8 mouse cellular contexts compared by ENCODE assay signal in the genomic region with DNA sequence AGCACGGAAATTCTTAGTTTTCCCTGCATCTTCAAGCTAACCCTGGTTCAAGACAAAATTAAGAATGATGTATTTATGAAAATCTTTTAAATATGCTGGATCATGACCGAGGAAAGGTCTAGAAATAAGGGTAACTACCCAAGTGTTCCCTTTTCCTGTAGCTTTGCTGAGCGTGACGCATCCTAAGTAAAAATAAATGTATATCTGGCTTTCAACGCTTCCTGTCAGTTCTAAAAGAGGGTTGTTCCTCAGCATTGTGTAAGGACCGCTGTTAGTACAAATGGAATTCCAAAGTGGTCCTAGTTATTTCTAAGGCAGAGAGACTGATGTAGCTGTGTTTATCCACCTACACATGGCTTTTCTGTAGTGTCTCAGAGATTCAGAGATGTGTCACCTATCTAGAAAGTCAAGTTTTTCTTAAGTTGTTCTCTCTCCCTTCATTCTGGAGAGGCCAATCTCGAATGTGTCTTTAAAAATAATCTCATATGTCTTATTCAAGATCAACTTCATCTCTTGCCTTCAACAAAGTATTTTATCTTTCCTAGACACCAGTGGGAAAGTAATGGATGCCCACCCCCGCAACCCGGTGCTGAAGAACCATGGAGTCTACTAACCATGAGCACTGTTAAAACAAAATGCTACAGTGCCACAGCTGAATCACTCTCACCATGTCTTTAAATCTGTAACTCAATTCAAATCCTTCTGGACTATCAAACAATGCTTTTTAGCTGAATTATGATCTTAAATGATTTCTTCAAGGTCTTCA. TPM values are rescaled to one million over a fixed set of nuclear protein-coding genes. Genes with fewer than 3 reads are reported as not detected.
DNase-seq lines count a peak whose midpoint lies in the region; ATAC-seq and TF ChIP-seq lines count a peak whose summit lies in the region.

No protein-coding gene starts in this region.

- TF ChIP-seq EP300 in stomach, postnatal 0 days (optimal IDR thresholded peaks at IDR 0.05) = no peak

- H3K27ac ChIP-seq in gastrocnemius, adult 2 months = peak overlapping the region; percentile 100
- H3K27ac ChIP-seq in midbrain, embryonic 11.5 days (ENCODE audit: low read depth, low read length) = no peak overlapping the region
- H3K27ac ChIP-seq in midbrain, embryonic 15.5 days = no peak overlapping the region
- peak overlapping the region; percentile 41; the same call in 1 of the 2 replicates for H3K27ac ChIP-seq in limb, embryonic 12.5 days
- H3K27ac ChIP-seq in stomach, postnatal 0 days (replicated peaks) = peak overlapping the region; percentile 100

- intact Hi-C loops in gastrocnemius, adult 2 months (cut with DNase I) = loop anchor here (2.0 to 10.0 kb wide), 3 partner anchors 13 to 90 kb away; no protein-coding TSS in a partner anchor

- H3K4me1 ChIP-seq in midbrain, embryonic 11.5 days (ENCODE audit: control insufficient read depth, insufficient read depth, low read length) = peaks cover 16% of the 10 kb centered on the region; the same call in 1 of the 2 replicates
- H3K4me1 ChIP-seq in midbrain, embryonic 15.5 days = peaks cover 25% of the 10 kb centered on the region
- peaks cover 48% of the 10 kb centered on the region for H3K4me1 ChIP-seq in limb, embryonic 12.5 days (replicated peaks)
- no peaks in the 10 kb centered on the region; the same call in 1 of the 2 replicates for H3K4me1 ChIP-seq in stomach, postnatal 0 days (replicated peaks; ENCODE audit: control insufficient read depth, insufficient read depth)

- peak overlapping the region; percentile 76; the same call in 1 of the 2 replicates for H3K4me2 ChIP-seq in midbrain, embryonic 11.5 days
- H3K4me2 ChIP-seq in midbrain, embryonic 15.5 days = no peak overlapping the region
- H3K4me2 ChIP-seq in limb, embryonic 12.5 days = peak overlapping the region; percentile 76
- peak overlapping the region; percentile 79 for H3K4me2 ChIP-seq in stomach, postnatal 0 days (replicated peaks; ENCODE audit: low read depth)

- ATAC-seq in midbrain, embryonic 11.5 days (ENCODE audit: low FRiP score) = no peak
- no peak for ATAC-seq in midbrain, embryonic 15.5 days (replicated peaks)
- no peak for ATAC-seq in limb, embryonic 12.5 days (ENCODE audit: insufficient number of reproducible peaks, insufficient read depth, low FRiP score, low TSS enrichment, low read depth)
- no peak for ATAC-seq in stomach, postnatal 0 days (ENCODE audit: low FRiP score, low TSS enrichment)

- H3K4me3 ChIP-seq in gastrocnemius, adult 2 months = peak overlapping the region; percentile 75
- H3K4me3 ChIP-seq in midbrain, embryonic 11.5 days (ENCODE audit: low read depth, low read length) = no peak overlapping the region
- no peak overlapping the region for H3K4me3 ChIP-seq in midbrain, embryonic 15.5 days
- H3K4me3 ChIP-seq in limb, embryonic 12.5 days (replicated peaks) = peak overlapping the region; percentile 84
- H3K4me3 ChIP-seq in stomach, postnatal 0 days (ENCODE audit: low read depth, low read length) = peak overlapping the region; percentile 85

- no peak for DNase-seq in gastrocnemius, adult 2 months
- DNase-seq in gastrocnemius, postnatal 10 days = no peak
- DNase-seq in midbrain, embryonic 11.5 days (ENCODE audit: low spot score, missing footprints) = no peak
- no peak for DNase-seq in stomach, postnatal 0 days (ENCODE audit: low spot score)
- no peak for DNase-seq in left cerebral cortex, adult 9 months (ENCODE audit: low spot score in 2 of 2)
- DNase-seq in cerebellum, postnatal 25 days = no peak

- no peak overlapping the region for H3K9ac ChIP-seq in midbrain, embryonic 11.5 days (ENCODE audit: low read length)
- H3K9ac ChIP-seq in midbrain, embryonic 15.5 days = no peak overlapping the region
- no peak overlapping the region for H3K9ac ChIP-seq in limb, embryonic 12.5 days (replicated peaks)
- H3K9ac ChIP-seq in stomach, postnatal 0 days (ENCODE audit: low read length) = peak overlapping the region; percentile 99

- no peaks in the 10 kb centered on the region for H3K27me3 ChIP-seq in midbrain, embryonic 11.5 days (ENCODE audit: control insufficient read depth, insufficient read depth, low read length)
- H3K27me3 ChIP-seq in midbrain, embryonic 15.5 days (replicated peaks) = peaks cover 3% of the 10 kb centered on the region; the same call in 1 of the 2 replicates
- no peaks in the 10 kb centered on the region for H3K27me3 ChIP-seq in limb, embryonic 12.5 days
- no peaks in the 10 kb centered on the region for H3K27me3 ChIP-seq in stomach, postnatal 0 days (ENCODE audit: control insufficient read depth, insufficient read depth, low read length)

- no peak for TF ChIP-seq CTCF in gastrocnemius, adult 2 months (IDR thresholded peaks at IDR 0.05)
- TF ChIP-seq CTCF in stomach, postnatal 0 days (IDR thresholded peaks at IDR 0.05; ENCODE audit: low read depth) = no peak

- WGBS in midbrain, embryonic 11.5 days = 81% methylated on average over 9 of the region's 9 CpGs
- 82% methylated on average over 9 of the region's 9 CpGs for WGBS in midbrain, embryonic 15.5 days
- WGBS in limb, embryonic 12.5 days = 84% methylated on average over 9 of the region's 9 CpGs
- WGBS in stomach, postnatal 0 days = 33% methylated on average over 9 of the region's 9 CpGs

- H3K36me3 ChIP-seq in midbrain, embryonic 11.5 days (ENCODE audit: control insufficient read depth, insufficient read depth, low read length) = no peaks in the 10 kb centered on the region
- no peaks in the 10 kb centered on the region for H3K36me3 ChIP-seq in midbrain, embryonic 15.5 days (replicated peaks)
- H3K36me3 ChIP-seq in limb, embryonic 12.5 days = no peaks in the 10 kb centered on the region
- H3K36me3 ChIP-seq in stomach, postnatal 0 days (ENCODE audit: control insufficient read depth, insufficient read depth, low read length) = no peaks in the 10 kb centered on the region; the same call in 1 of the 2 replicates

- H3K9me3 ChIP-seq in midbrain, embryonic 11.5 days (ENCODE audit: control insufficient read depth, low read length) = no peaks in the 10 kb centered on the region
- no peaks in the 10 kb centered on the region for H3K9me3 ChIP-seq in midbrain, embryonic 15.5 days
- no peaks in the 10 kb centered on the region for H3K9me3 ChIP-seq in limb, embryonic 12.5 days
- no peaks in the 10 kb centered on the region for H3K9me3 ChIP-seq in stomach, postnatal 0 days (ENCODE audit: control insufficient read depth, low read length)

RNA-seq across cellular contexts. Expression of gene Nfe2l2, which starts 2.4 kb away (rescaled TPM):
- 10 to 100 TPM; 32.9 to 41.0 TPM for total RNA-seq in gastrocnemius, adult 2 months (2021)
- 10 to 100 TPM; 28.4 to 33.3 TPM for total RNA-seq in gastrocnemius, postnatal 10 days (2021)
- polyA plus RNA-seq in midbrain, embryonic 11.5 days (2014; fragmentation: Nextera tagmentation; extraction: Ambion mirVana) = 27.0 and 31.8 TPM in 2 replicates
- 11.5 and 12.3 TPM in 2 replicates for polyA plus RNA-seq in midbrain, embryonic 15.5 days (2015; fragmentation: Nextera tagmentation; extraction: Ambion mirVana)
- polyA plus RNA-seq in limb, embryonic 12.5 days (2016; fragmentation: Nextera tagmentation; extraction: Ambion mirVana) = 31.3 and 31.8 TPM in 2 replicates
- polyA plus RNA-seq in stomach, postnatal 0 days (2015; fragmentation: Nextera tagmentation; extraction: Ambion mirVana) = 125 and 144 TPM in 2 replicates

RNA-seq across cellular contexts. Expression of gene Hnrnpa3, which starts 42.9 kb away (rescaled TPM):
- 100 to 1,000 TPM; 123 to 144 TPM for total RNA-seq in gastrocnemius, adult 2 months (2021)
- 100 to 1,000 TPM; 280 to 305 TPM for total RNA-seq in gastrocnemius, postnatal 10 days (2021)
- 310 and 336 TPM in 2 replicates for polyA plus RNA-seq in midbrain, embryonic 11.5 days (2014; fragmentation: Nextera tagmentation; extraction: Ambion mirVana)
- polyA plus RNA-seq in midbrain, embryonic 15.5 days (2015; fragmentation: Nextera tagmentation; extraction: Ambion mirVana) = 179 and 194 TPM in 2 replicates
- 393 and 427 TPM in 2 replicates for polyA plus RNA-seq in limb, embryonic 12.5 days (2016; fragmentation: Nextera tagmentation; extraction: Ambion mirVana)
- polyA plus RNA-seq in stomach, postnatal 0 days (2015; fragmentation: Nextera tagmentation; extraction: Ambion mirVana) = 116 and 127 TPM in 2 replicates

Comparison
In these comparisons a context has a peak if more than half of its experiments do, and no peak if none do; other contexts are left out.
1. H3K27ac ChIP-seq: peak in gastrocnemius, adult 2 months (single experiment), limb, embryonic 12.5 days (single experiment) and stomach, postnatal 0 days (single experiment); none in midbrain, embryonic 11.5 days (single experiment) and midbrain, embryonic 15.5 days (single experiment).
2. H3K4me3 ChIP-seq: peak in gastrocnemius, adult 2 months (single experiment), limb, embryonic 12.5 days (single experiment) and stomach, postnatal 0 days (single experiment); none in midbrain, embryonic 11.5 days (single experiment) and midbrain, embryonic 15.5 days (single experiment).